Mouse (Mus musculus): Measurements from ENCODE around the gene 1500015O10Rik. TPM values are rescaled to one million over a fixed set of nuclear protein-coding genes. Genes with fewer than 3 reads are reported as not detected.

1500015O10Rik gene
- polyA plus RNA-seq, 1 experiment from 2014 or later = 22.1 TPM

- H3K27me3 ChIP-seq = no peaks in the 10 kb centered on the region
- no peak overlapping the region for H3K9ac ChIP-seq
- ATAC-seq (ENCODE audit: low FRiP score, low read depth) = peak; percentile 82; the same call in 1 of the 2 replicates
- H3K9me3 ChIP-seq = no peaks in the 10 kb centered on the region
- peaks cover 3% of the 10 kb centered on the region; the same call in 1 of the 2 replicates for H3K4me1 ChIP-seq
- no peak overlapping the region for H3K27ac ChIP-seq
- no peak overlapping the region for H3K4me3 ChIP-seq
- no peaks in the 10 kb centered on the region for H3K36me3 ChIP-seq
- no peak overlapping the region for H3K4me2 ChIP-seq (replicated peaks)
- 42% methylated on average over 7 of the region's 7 CpGs for WGBS
These were observed 7.6 kb downstream of the 1500015O10Rik start for GRCm38 (mm10) chr1:43737812-43738518.

DNA sequence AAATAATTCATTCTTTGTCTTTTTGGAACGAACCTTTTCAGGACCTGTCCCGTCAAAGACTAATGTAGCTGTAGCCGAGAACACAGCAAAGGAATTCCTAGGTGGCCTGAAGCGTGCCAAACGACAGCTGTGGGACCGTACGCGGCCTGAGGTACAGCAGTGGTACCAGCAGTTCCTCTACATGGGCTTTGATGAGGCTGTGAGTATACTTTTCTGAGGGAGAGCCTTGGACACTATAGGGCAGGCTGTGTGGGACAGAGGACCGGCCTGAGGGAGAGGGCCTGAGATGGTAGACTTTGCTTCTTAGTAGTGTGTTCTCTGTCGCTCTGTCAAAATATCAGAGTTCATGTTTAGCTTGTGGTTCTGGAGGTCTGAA, 8.1 kb downstream of the 1500015O10Rik start:
- Histone ChIP-seq H3K9me3 (no peaks in the 10 kb centered on the region), H3K4me1 (peaks cover 3% of the 10 kb centered on the region; the same call in 1 of the 2 replicates), H3K9ac (no peak overlapping the region), H3K36me3 (no peaks in the 10 kb centered on the region), H3K4me2 (replicated peaks) (no peak overlapping the region), H3K4me3 (no peak overlapping the region), H3K27ac (no peak overlapping the region), H3K27me3 (no peaks in the 10 kb centered on the region)
- 77% methylated on average over 10 of the region's 10 CpGs for WGBS
- ATAC-seq (ENCODE audit: low FRiP score, low read depth) = no peak

DNA sequence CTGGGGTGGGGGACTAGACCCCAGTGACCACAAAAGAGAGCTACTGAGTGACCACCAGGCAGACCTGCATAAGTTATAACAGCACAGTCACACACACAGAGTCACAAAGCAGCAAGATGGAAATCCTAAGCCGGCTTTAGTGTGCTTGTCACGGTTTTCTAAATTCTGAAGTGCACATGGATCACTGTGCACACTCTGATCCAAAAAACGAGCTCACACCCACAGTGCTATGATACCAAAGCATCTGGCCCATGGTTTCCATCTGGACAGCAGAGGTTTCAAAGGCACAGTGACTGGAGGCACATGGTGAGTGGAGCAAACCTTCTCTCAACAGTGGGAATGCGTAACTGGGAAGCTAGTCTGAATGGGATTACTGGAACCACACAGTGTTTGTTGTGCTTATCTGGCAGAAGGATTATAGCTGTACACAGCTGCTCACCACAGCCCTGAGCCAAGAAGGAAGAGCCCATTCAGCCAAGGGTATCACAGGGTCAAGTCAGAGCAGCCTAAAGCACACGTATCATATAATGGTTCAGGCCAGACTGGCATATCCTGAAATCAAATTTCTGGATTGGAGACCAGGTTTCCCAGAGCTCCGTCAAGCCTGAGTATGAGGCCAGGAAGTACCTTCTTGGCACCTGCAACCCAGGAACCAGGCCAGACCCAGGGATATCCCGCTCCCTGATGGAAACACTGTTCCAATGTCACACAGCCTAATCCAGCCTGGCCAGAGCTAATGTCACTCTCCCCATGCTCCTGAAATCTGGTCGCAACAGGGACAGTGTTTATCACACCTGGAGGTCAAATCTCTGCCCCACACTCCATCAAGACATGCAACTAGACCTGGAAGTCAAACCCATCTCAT, 24.3 kb downstream of the 1500015O10Rik start:
- no peak for ATAC-seq (ENCODE audit: low FRiP score, low read depth)
- no peak overlapping the region for H3K27ac ChIP-seq
- H3K4me1 ChIP-seq = no peaks in the 10 kb centered on the region
- H3K36me3 ChIP-seq = peaks cover 56% of the 10 kb centered on the region
- no peaks in the 10 kb centered on the region for H3K9me3 ChIP-seq
- no peaks in the 10 kb centered on the region for H3K27me3 ChIP-seq
- H3K4me3 ChIP-seq = no peak overlapping the region
- H3K9ac ChIP-seq = no peak overlapping the region
- WGBS = 84% methylated on average over 8 of the region's 8 CpGs
- H3K4me2 ChIP-seq (replicated peaks) = no peak overlapping the region

- Histone ChIP-seq H3K4me3 (no peak overlapping the region), H3K27ac (no peak overlapping the region), H3K4me1 (peaks cover 16% of the 10 kb centered on the region), H3K36me3 (peaks cover 45% of the 10 kb centered on the region), H3K9me3 (no peaks in the 10 kb centered on the region), H3K9ac (no peak overlapping the region), H3K27me3 (no peaks in the 10 kb centered on the region), H3K4me2 (replicated peaks) (no peak overlapping the region)
- ATAC-seq (ENCODE audit: low FRiP score, low read depth) = no peak
These were observed 29.7 kb downstream of the 1500015O10Rik start for GRCm38 (mm10) chr1:43760085-43760484.

- peaks cover 16% of the 10 kb centered on the region for H3K4me1 ChIP-seq
- no peaks in the 10 kb centered on the region for H3K9me3 ChIP-seq
- H3K9ac ChIP-seq = no peak overlapping the region
- no peaks in the 10 kb centered on the region for H3K27me3 ChIP-seq
- 92% methylated on average over 2 of the region's 2 CpGs for WGBS
- no peak overlapping the region for H3K4me2 ChIP-seq (replicated peaks)
- H3K36me3 ChIP-seq = peaks cover 38% of the 10 kb centered on the region
- H3K27ac ChIP-seq = no peak overlapping the region
- no peak overlapping the region for H3K4me3 ChIP-seq
- ATAC-seq (ENCODE audit: low FRiP score, low read depth) = no peak
These were observed 34.1 kb downstream of the 1500015O10Rik start for GRCm38 (mm10) chr1:43764481-43764880.

GRCm38 (mm10) chr1:43766328-43766727, 35.9 kb downstream of the 1500015O10Rik start:
- no peaks in the 10 kb centered on the region for H3K27me3 ChIP-seq
- peaks cover 16% of the 10 kb centered on the region for H3K4me1 ChIP-seq
- no peak overlapping the region for H3K27ac ChIP-seq
- H3K4me3 ChIP-seq = no peak overlapping the region
- ATAC-seq (ENCODE audit: low FRiP score, low read depth) = no peak
- 67% methylated on average over 2 of the region's 2 CpGs for WGBS
- peaks cover 57% of the 10 kb centered on the region for H3K36me3 ChIP-seq
- H3K9me3 ChIP-seq = no peaks in the 10 kb centered on the region
- H3K4me2 ChIP-seq (replicated peaks) = no peak overlapping the region
- no peak overlapping the region for H3K9ac ChIP-seq

DNA sequence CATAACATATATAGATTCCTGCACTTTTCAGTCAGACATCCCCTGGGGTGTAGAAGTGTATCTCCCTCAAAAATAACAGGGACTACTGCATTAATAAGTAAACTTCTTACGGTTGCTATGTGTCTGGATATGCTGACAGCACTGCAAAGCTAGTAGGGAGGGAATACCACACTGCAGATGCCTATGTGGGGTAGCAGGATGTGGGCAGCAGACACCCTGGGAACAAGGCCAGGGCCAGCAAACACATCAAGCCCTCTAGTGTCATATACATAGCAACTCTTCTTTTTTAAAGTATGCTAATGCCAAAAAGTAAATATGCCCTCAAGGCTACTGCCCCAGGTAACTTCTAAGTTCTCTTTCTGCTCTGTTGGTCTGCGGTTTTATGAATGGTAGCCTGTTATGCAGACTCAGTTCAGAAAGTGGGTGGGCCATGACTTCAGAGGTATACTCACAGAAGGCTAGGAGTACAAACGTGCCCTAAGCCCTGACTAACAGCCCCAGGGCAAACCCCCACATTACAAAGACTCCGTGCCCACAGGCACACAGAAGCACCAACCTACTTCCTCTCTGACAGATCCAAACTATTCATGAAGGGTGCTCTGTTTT, 38.1 kb downstream of the 1500015O10Rik start:
- Histone ChIP-seq H3K27me3 (no peaks in the 10 kb centered on the region), H3K9ac (no peak overlapping the region), H3K9me3 (no peaks in the 10 kb centered on the region; the same call in 1 of the 2 replicates), H3K36me3 (peaks cover 73% of the 10 kb centered on the region), H3K4me1 (no peaks in the 10 kb centered on the region), H3K4me3 (no peak overlapping the region), H3K27ac (no peak overlapping the region), H3K4me2 (replicated peaks) (no peak overlapping the region)
- 71% methylated on average over 4 of the region's 4 CpGs for WGBS
- no peak for ATAC-seq (ENCODE audit: low FRiP score, low read depth)

GRCm38 (mm10) chr1:43769348-43769747, 38.9 kb downstream of the 1500015O10Rik start:
- 75% methylated on average over 1 of the region's 1 CpGs for WGBS
- ATAC-seq (ENCODE audit: low FRiP score, low read depth) = no peak
- H3K4me2 ChIP-seq (replicated peaks) = no peak overlapping the region
- no peak overlapping the region for H3K9ac ChIP-seq
- H3K36me3 ChIP-seq = peaks cover 74% of the 10 kb centered on the region
- no peak overlapping the region for H3K4me3 ChIP-seq
- no peaks in the 10 kb centered on the region for H3K4me1 ChIP-seq
- H3K27me3 ChIP-seq = no peaks in the 10 kb centered on the region
- H3K9me3 ChIP-seq = no peaks in the 10 kb centered on the region; the same call in 1 of the 2 replicates
- H3K27ac ChIP-seq = no peak overlapping the region

- Histone ChIP-seq H3K4me2 (replicated peaks) (no peak overlapping the region), H3K27me3 (no peaks in the 10 kb centered on the region), H3K4me3 (no peak overlapping the region), H3K27ac (no peak overlapping the region), H3K36me3 (peaks cover 71% of the 10 kb centered on the region), H3K9ac (no peak overlapping the region), H3K4me1 (no peaks in the 10 kb centered on the region), H3K9me3 (no peaks in the 10 kb centered on the region; the same call in 1 of the 2 replicates)
- WGBS = 91% methylated on average over 3 of the region's 3 CpGs
- no peak for ATAC-seq (ENCODE audit: low FRiP score, low read depth)
These were observed 39.6 kb downstream of the 1500015O10Rik start for GRCm38 (mm10) chr1:43770032-43770431.

GRCm38 (mm10) chr1:43772694-43773093, 42.3 kb downstream of the 1500015O10Rik start:
- WGBS = 95% methylated on average over 3 of the region's 3 CpGs
- Histone ChIP-seq H3K4me3 (no peak overlapping the region), H3K9ac (no peak overlapping the region), H3K27me3 (no peaks in the 10 kb centered on the region), H3K9me3 (no peaks in the 10 kb centered on the region; the same call in 1 of the 2 replicates), H3K4me2 (replicated peaks) (no peak overlapping the region), H3K4me1 (no peaks in the 10 kb centered on the region), H3K27ac (no peak overlapping the region), H3K36me3 (peaks cover 80% of the 10 kb centered on the region)
- ATAC-seq (ENCODE audit: low FRiP score, low read depth) = no peak

DNA sequence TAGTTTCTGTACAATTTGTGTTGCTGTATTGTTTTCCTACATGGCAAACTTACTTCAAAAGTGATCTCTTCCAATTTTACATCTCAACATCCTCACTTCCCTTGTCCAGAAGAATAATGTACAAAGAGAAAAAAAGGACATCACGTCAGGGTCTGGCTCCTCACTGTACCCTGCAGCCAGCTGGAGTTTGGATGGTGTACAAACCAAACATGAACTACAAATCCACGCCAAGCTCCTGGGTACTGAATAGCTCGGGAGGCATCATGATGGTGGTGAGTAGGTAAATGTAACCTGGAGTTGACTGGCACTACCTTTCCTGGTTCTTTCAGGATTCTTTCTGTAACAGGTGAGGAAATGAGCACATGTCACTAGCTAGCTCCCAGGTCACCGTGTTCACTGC, 43.7 kb downstream of the 1500015O10Rik start:
- Histone ChIP-seq H3K9ac (no peak overlapping the region), H3K4me3 (no peak overlapping the region), H3K9me3 (no peaks in the 10 kb centered on the region; the same call in 1 of the 2 replicates), H3K4me1 (no peaks in the 10 kb centered on the region), H3K27ac (no peak overlapping the region), H3K36me3 (peaks cover 77% of the 10 kb centered on the region), H3K27me3 (no peaks in the 10 kb centered on the region), H3K4me2 (replicated peaks) (no peak overlapping the region)
- ATAC-seq (ENCODE audit: low FRiP score, low read depth) = no peak
- 94% methylated on average over 4 of the region's 4 CpGs for WGBS

GRCm38 (mm10) chr1:43776106-43776505, 45.7 kb downstream of the 1500015O10Rik start:
- no peaks in the 10 kb centered on the region for H3K4me1 ChIP-seq
- no peak overlapping the region for H3K9ac ChIP-seq
- H3K9me3 ChIP-seq = no peaks in the 10 kb centered on the region; the same call in 1 of the 2 replicates
- H3K27me3 ChIP-seq = no peaks in the 10 kb centered on the region
- WGBS = 92% methylated on average over 3 of the region's 3 CpGs
- no peak overlapping the region for H3K4me3 ChIP-seq
- ATAC-seq (ENCODE audit: low FRiP score, low read depth) = no peak
- no peak overlapping the region for H3K4me2 ChIP-seq (replicated peaks)
- H3K27ac ChIP-seq = no peak overlapping the region
- peaks cover 62% of the 10 kb centered on the region for H3K36me3 ChIP-seq
